Mouse (Mus musculus) olfactory bulb, adult 2 months (tissue): ENCODE measurements around the gene Pbsn.

Experiments used
- CTCF ChIP-seq: fragments of 200-500 bp; IDR thresholded peaks from 2 replicates; pipeline ENCODE4 v1.5.1; 2012; ENCODE audit warnings: low read depth, mild to moderate bottlenecking, low read length, moderate library complexity; ENCODE audit not compliant: insufficient read depth
- POLR2A ChIP-seq: fragments of 200-500 bp; IDR thresholded peaks from 2 replicates; pipeline ENCODE4 v1.6.1; 2012; ENCODE audit warnings: mild to moderate bottlenecking, low read depth, low read length, moderate library complexity; ENCODE audit not compliant: insufficient read depth

DNA sequence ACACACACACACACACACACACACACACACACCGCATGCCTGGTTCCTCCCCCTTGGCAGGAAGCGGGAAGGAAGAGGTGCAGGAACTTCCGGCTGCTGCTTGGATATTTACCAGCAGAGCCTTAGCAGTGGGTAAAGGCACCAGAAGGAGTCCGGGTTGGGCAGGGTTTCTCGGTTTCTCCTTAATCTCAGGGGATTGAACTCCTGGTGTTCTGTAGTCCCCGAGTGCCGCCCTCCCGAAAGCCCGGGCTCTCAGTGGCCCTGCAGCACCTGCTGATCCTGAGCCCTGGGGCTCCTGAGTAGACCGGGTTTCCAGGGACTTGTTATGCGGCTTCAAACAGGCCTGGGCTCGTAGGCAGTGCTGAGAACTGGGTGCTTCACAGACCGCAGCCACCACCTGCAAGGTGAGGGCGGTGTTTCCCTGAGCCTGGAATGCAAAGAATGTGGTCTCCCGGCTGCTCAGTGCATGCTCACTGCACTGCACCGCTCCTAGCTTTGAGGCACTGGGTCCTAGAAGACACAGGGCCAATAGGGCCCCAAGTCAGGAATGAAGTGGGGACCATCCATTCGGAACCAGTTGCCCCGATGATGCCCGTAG, 57.1 kb downstream of the Pbsn start, which contains the start of gene Prkx:
- TF ChIP-seq CTCF (no peak), POLR2A (no peak)
